Mouse (Mus musculus) forebrain, embryonic 15.5 days (tissue): ENCODE measurements around the gene Taar7f. TPM values are rescaled to one million over a fixed set of nuclear protein-coding genes. Genes with fewer than 3 reads are reported as not detected.
A peak's percentile ranks its signal among the peaks of the same experiment; 100 is the strongest.
"Not testable (repeated sequence)": the region's sequence is repeated elsewhere in the genome, so short reads cannot be mapped to it uniquely, and the experiment has no call there.

Experiments
- ATAC-seq: fragments of 200-750 bp; cut with Nextera tagmentation; replicated peaks from 2 replicates; pipeline ENCODE4 v1.8.0; 2017; ENCODE audit warnings: mild to moderate bottlenecking, moderate TSS enrichment, moderate library complexity
- H3K27ac ChIP-seq: fragments of 300-500 bp; sonication (generic); replicated peaks from 2 replicates; pipeline ENCODE4 v1.5.1; 2015; ENCODE audit warnings: mild to moderate bottlenecking, inconsistent platforms
- H3K27me3 ChIP-seq: fragments of 300-500 bp; sonication (generic); 2 replicates; pipeline ENCODE4 v1.6.1; 2015; ENCODE audit warnings: inconsistent platforms
- H3K36me3 ChIP-seq: fragments of 300-500 bp; sonication (generic); 2 replicates; pipeline ENCODE4 v1.6.1; 2015; ENCODE audit warnings: mild to moderate bottlenecking, inconsistent platforms
- H3K4me1 ChIP-seq: fragments of 300-500 bp; sonication (generic); 2 replicates; pipeline ENCODE4 v1.6.1; 2015; ENCODE audit warnings: inconsistent platforms
- H3K4me2 ChIP-seq: fragments of 300-500 bp; sonication (generic); replicated peaks from 2 replicates; pipeline ENCODE4 v1.6.1; 2015; ENCODE audit warnings: mild to moderate bottlenecking, inconsistent platforms
- H3K4me3 ChIP-seq: fragments of 300-500 bp; sonication (generic); 2 replicates; pipeline ENCODE4 v1.5.1; 2015; ENCODE audit warnings: mild to moderate bottlenecking, inconsistent platforms
- H3K9ac ChIP-seq: fragments of 300-500 bp; sonication (generic); replicated peaks from 2 replicates; pipeline ENCODE4 v1.6.1; 2015; ENCODE audit warnings: mild to moderate bottlenecking, inconsistent platforms
- H3K9me3 ChIP-seq: fragments of 300-500 bp; sonication (generic); 2 replicates; pipeline ENCODE4 v1.6.1; 2016; ENCODE audit warnings: inconsistent platforms
- WGBS: fragments of 180-500 bp; shearing (Covaris S2); methylation state at CpG from one replicate; pipeline ENCODE4 v1.1.7; 2015; ENCODE audit warnings: mixed read lengths; 5-methylcytosine and 5-hydroxymethylcytosine counted together
- polyA plus RNA-seq: library from polyadenylated mRNA; unstranded; fragments of >200 nt; fragmentation: Nextera tagmentation; extraction: Ambion mirVana; gene quantifications from 2 replicates; pipeline ENCODE4 v1.2.1, GENCODE M21; 2015

Gene Taar7f
- polyA plus RNA-seq, 1 experiment from 2014 or later: not detected

DNA sequence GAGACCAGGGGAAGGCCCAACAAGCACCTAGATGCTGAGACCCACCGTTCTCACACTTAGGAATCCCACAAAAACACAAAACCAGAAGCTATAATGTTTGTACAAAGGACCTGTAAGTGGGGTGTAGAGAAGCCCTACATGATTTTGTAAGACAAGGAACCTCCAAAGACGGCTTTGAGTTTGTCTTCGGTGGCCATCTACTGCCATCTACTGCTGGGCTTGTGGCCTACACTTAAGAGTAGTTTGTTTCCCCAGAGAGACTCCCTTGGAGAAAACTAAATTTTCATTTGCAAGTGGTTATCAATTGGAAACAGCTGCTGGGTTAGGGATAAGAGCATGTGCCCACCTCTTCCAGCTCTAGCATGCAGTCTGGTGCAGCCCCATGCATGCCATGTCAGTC, 30.9 kb downstream of the Taar7f start:
- H3K27me3 ChIP-seq: no peaks in the 10 kb centered on the region
- no peak overlapping the region for H3K4me2 ChIP-seq
- H3K36me3 ChIP-seq: no peaks in the 10 kb centered on the region
- H3K9ac ChIP-seq: no peak overlapping the region
- H3K4me3 ChIP-seq: no peak overlapping the region
- H3K9me3 ChIP-seq: no peaks in the 10 kb centered on the region
- no peaks in the 10 kb centered on the region for H3K4me1 ChIP-seq
- no peak overlapping the region for H3K27ac ChIP-seq
- 47% methylated on average over 3 of the region's 3 CpGs for WGBS
- ATAC-seq: peak; percentile 69; the same call in 1 of the 2 replicates

DNA sequence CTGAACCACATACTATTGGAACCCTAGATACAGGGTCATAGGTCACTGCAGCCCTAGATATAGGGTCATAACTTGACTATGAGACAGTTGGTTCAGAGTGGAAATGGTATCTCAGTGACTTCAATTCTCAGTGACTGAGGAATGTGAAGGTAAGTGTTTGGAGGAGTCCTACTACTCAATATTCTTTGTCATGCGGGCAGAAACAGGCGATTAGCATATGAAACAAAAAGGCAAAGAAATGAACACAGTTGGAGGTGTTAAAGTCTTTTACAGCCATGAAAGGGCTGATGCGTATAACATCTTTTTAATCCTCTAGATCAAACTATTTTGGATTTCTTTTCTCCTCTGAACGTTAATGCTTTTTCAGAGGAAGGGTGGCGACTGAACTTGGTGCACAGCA, 36.6 kb downstream of the Taar7f start:
- Histone ChIP-seq H3K9me3 (no peaks in the 10 kb centered on the region), H3K4me2 (no peak overlapping the region), H3K4me1 (no peaks in the 10 kb centered on the region), H3K9ac (no peak overlapping the region), H3K36me3 (no peaks in the 10 kb centered on the region), H3K27me3 (no peaks in the 10 kb centered on the region), H3K27ac (no peak overlapping the region), H3K4me3 (no peak overlapping the region)
- 34% methylated on average over 5 of the region's 5 CpGs for WGBS
- ATAC-seq: no peak

DNA sequence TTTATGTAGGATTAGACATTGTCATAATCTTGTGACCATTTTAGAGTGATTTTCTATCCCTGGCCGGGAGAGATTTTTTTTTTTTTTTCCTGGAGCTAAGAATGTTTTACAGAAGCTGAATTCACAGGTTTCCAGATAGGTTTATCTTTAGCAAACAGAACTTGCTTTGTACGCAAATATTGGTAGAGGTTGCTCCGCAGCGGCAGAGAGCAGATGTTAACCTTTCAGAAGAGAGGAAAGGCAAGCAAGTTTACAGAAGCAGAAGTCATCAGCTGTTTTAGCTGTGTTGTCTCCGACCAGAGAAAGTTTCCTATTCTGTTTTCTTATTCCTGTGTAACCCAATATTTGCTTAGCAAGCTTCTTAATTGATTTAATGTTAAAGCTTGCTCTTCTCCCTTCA, 37.2 kb downstream of the Taar7f start:
- H3K4me2 ChIP-seq: no peak overlapping the region
- H3K27ac ChIP-seq: no peak overlapping the region
- no peak overlapping the region for H3K4me3 ChIP-seq
- 89% methylated on average over 5 of the region's 5 CpGs for WGBS
- no peak overlapping the region for H3K9ac ChIP-seq
- H3K36me3 ChIP-seq: no peaks in the 10 kb centered on the region
- H3K9me3 ChIP-seq: no peaks in the 10 kb centered on the region
- H3K4me1 ChIP-seq: no peaks in the 10 kb centered on the region
- ATAC-seq: no peak
- H3K27me3 ChIP-seq: no peaks in the 10 kb centered on the region

DNA sequence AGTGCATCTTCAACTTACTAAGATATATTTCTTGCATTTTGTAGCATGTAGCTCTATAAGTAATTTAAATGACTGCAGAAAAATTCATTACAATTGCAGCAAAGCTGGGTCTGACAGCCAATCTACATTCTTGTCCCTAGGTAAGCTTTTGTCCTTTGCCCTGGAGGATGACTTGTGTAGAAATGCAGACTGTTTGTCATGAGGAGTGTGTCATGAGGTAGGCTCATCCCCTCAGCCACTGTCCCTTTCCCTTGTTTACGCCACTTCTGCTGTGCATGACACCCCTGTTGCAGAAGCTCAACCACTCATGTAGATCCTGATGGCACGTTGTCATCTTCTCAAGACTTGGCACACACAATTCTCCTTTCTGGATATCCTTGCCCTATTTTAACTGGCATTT, 37.9 kb downstream of the Taar7f start:
- Histone ChIP-seq H3K4me3 (no peak overlapping the region), H3K27ac (no peak overlapping the region), H3K36me3 (no peaks in the 10 kb centered on the region), H3K27me3 (no peaks in the 10 kb centered on the region), H3K9ac (no peak overlapping the region), H3K9me3 (no peaks in the 10 kb centered on the region), H3K4me1 (no peaks in the 10 kb centered on the region), H3K4me2 (no peak overlapping the region)
- no peak for ATAC-seq
- WGBS: 93% methylated on average over 2 of the region's 2 CpGs

DNA sequence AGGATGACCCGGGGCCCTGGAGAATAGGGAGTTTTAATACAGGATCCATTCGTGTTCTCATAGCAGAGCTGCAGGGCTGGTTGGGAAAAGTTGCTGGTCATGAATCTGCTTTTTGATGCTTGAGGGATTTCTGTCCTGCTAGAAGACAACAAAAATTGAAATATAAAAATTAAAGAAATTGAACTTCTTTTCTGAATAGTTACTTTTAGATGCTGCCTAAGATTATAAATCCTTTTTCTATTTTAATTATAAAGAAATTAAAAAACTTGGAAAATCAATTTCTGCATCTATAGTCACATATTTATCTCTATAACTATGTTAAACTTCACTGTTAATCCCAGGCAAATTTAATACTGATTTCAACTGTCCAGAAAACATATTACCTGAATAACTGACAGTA, 42.9 kb downstream of the Taar7f start, which contains the start of gene Taar8b:
Gene Taar8b, minus strand, starts transcription at position 101 of the 400 bp plus-strand sequence.
- no peak within 1 kb of the TSS for H3K4me2 ChIP-seq
- H3K9ac ChIP-seq: no peak within 1 kb of the TSS
- 70% methylated on average over 2 of the region's 2 CpGs for WGBS
- no peak within 1 kb of the TSS for H3K4me3 ChIP-seq
- no peaks in the 10 kb centered on the region for H3K4me1 ChIP-seq
- H3K27ac ChIP-seq: no peak within 1 kb of the TSS
- no peaks in the 10 kb centered on the region for H3K36me3 ChIP-seq
- ATAC-seq: no peak
- no peaks in the 10 kb centered on the region for H3K9me3 ChIP-seq
- H3K27me3 ChIP-seq: no peaks in the 10 kb centered on the region

DNA sequence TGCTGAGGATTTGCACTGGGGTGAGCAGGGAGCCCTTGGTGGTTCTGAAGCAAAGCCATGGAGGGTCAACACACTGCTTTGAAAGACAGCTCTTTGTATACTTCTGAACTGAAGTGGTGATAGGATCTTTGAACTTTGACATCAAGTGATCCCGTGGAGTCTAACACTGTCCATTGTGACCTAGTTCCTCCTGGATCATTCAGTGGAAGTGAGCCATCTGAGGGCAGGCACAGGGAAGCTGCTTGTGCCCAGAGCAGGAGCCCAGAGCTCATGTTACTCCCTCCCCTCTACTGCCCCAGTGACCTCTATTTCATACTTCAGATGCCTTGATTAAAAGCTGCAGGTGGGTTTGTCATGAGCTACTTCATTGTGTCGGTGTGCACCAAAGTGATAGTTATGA, 47.7 kb downstream of the Taar7f start:
- H3K27me3 ChIP-seq, H3K4me1 ChIP-seq, H3K27ac ChIP-seq, H3K36me3 ChIP-seq, H3K9me3 ChIP-seq, ATAC-seq, H3K4me3 ChIP-seq, H3K9ac ChIP-seq, H3K4me2 ChIP-seq: not testable (repeated sequence)
- 74% methylated on average over 2 of the region's 2 CpGs for WGBS

Other genes with a start within 250 kb of the Taar7f start
- 0.10 TPM in 1 of 2 replicates, not detected in the other for gene Vnn3, start 198.0 kb upstream of the Taar7f start, polyA plus RNA-seq
- gene Vnn1, start 154.8 kb upstream of the Taar7f start, polyA plus RNA-seq: 0.13 and 0.19 TPM in 2 replicates
- not detected in 2 replicates for gene Taar1, start 129.2 kb upstream of the Taar7f start, polyA plus RNA-seq
- gene Taar2, start 110.9 kb upstream of the Taar7f start, polyA plus RNA-seq: not detected in 2 replicates
- not detected in 2 replicates for gene Taar3, start 100.0 kb upstream of the Taar7f start, polyA plus RNA-seq
- gene Taar4, start 89.0 kb upstream of the Taar7f start, polyA plus RNA-seq: not detected in 2 replicates
- not detected in 2 replicates for gene Taar5, start 78.8 kb upstream of the Taar7f start, polyA plus RNA-seq
- not detected in 2 replicates for gene Taar6, start 63.9 kb upstream of the Taar7f start, polyA plus RNA-seq
- not detected in 2 replicates for gene Taar7a, start 56.0 kb upstream of the Taar7f start, polyA plus RNA-seq
- not detected in 2 replicates for gene Taar7b, start 49.6 kb upstream of the Taar7f start, polyA plus RNA-seq
- not detected in 2 replicates for gene Taar7d, start 22.3 kb upstream of the Taar7f start, polyA plus RNA-seq
- not detected in 2 replicates for gene Taar7e, start 11.9 kb upstream of the Taar7f start, polyA plus RNA-seq
- not detected in 2 replicates for gene Taar8a, start 27.0 kb downstream of the Taar7f start, polyA plus RNA-seq
- not detected in 2 replicates for gene Taar8b, start 42.8 kb downstream of the Taar7f start, polyA plus RNA-seq
- not detected in 2 replicates for gene Taar8c, start 52.4 kb downstream of the Taar7f start, polyA plus RNA-seq
- gene Taar9, start 60.0 kb downstream of the Taar7f start, polyA plus RNA-seq: not detected in 2 replicates
- 252 and 275 TPM in 2 replicates for gene Stx7, start 99.8 kb downstream of the Taar7f start, polyA plus RNA-seq
- 2.4 and 2.8 TPM in 2 replicates for gene Moxd1, start 174.0 kb downstream of the Taar7f start, polyA plus RNA-seq